Mouse (Mus musculus) induced T-regulatory cell, adult 2 months (primary cell): Measurements from ENCODE around the gene Pnkp.

Source experiments
- DNase-seq: peaks from one replicate; pipeline ENCODE4 v3.0.0-alpha.2; 2012; ENCODE audit warnings: low read depth

The Pnkp gene

GRCm38 (mm10) chr7:44857042-44857552 is at the start of gene Pnkp:
TSS of gene Pnkp (plus strand) at chr7:44857139.
- DNase-seq: peak; percentile 94

DNA sequence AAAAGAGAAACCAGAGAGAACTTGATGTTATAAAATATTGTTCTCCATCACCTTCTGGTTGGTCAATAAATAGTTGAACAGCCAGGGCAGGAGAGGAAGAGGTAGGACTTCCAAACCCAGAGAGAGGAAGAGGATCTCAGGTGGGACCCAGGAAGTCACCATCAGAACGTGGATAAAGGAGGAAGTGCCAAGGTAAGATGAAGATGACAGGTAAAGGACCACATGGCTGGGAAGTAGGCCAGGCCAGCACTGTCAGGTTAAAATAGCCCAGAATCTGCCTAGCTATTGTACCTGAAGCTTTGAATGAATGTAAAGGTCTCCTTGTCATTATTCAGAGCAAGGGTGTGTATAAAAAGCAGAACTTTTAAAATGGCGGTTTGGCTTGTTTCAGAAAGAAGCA is 48.0 kb upstream of the Pnkp start:
- DNase-seq: no peak

GRCm38 (mm10) chr7:44809466-44809865 is 47.5 kb upstream of the Pnkp start:
- DNase-seq: no peak

- no peak for DNase-seq
Observed at GRCm38 (mm10) chr7:44810365-44810764, 46.6 kb upstream of the Pnkp start.

GRCm38 (mm10) chr7:44810819-44811557 is 46.0 kb upstream of the Pnkp start:
- DNase-seq: no peak

DNA sequence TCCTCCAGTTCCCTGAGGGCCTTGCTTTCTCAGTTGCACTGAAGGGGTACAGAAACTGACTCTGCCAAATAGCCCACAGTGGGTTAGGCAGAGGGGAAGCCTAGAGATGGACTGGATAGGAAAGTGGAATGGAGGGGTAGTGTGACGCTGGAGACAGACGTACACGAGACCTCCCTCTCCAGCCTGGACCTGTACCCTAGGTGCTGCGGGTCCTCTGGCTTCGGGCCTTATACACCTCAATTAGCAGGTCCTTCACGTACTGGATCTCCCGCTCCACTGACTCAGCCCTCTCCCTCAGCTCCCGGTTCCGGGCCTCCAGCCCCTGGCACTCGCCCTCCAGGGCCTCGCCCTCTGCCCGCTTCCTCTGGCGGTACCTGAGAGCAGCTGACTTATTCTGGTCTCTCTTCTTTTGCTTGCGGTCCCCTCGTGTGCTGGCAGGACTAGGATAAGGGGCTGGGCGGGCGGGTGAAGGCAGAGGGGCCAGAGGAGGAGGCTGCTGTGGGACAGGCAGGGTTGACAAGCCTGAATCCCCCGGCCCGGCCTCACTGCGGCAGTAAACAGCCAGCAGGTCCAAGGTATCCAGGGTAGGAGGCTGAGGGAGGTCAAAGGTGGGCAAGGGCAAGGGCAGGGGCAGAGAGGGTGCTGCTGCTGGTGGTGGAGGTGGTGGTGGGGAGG is 44.2 kb upstream of the Pnkp start:
- no peak for DNase-seq

DNA sequence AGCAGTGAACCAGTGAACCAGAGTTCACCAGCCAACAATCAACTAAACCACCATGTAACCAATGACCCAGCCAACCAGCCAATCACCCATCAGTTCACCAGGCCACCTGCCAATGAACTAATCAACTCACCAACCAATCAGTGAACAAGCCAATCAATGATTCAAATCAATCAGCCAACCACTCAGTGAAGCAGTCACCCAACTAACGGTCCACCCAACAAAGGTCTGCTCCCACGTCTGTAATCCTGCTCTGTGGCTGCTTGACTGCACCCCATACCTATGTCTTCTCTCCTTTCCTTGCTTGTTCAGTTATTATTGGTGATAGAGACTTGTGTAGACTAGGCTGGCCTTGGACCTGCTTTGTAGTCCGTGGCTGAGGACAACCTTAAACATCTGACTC is 43.0 kb upstream of the Pnkp start:
- no peak for DNase-seq

DNA sequence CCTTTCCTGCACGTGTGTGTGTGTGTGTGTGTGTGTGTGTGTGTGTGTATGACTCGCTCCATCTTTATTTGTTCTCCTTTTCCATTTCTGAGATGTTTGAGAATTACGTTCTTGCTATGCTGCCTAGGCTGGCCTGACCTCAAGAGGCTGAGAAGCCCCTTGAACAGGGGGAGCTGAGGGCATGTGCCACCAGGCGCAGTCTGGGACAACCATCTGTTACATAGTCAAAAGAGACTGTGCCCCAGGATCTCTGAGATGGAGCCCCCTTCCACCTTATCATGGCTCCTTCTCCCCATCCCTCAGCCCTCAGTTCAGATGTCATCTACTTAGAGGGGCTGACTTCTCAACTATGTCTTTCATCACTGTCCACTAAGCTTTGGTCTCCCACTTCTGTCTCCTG is 42.5 kb upstream of the Pnkp start:
- no peak for DNase-seq

GRCm38 (mm10) chr7:44814952-44815553 is 41.9 kb upstream of the Pnkp start:
- peak; percentile 14 for DNase-seq

GRCm38 (mm10) chr7:44815721-44816469 is 41.0 kb upstream of the Pnkp start, which contains the start of the genes Nup62 and Il4i1:
TSS of gene Nup62 (plus strand) at chr7:44816088.
TSS of gene Il4i1 (plus strand) at chr7:44816387.
- DNase-seq: peak; percentile 99

- DNase-seq: no peak
Observed at GRCm38 (mm10) chr7:44816470-44817021, 40.4 kb upstream of the Pnkp start, which contains the start of gene Atf5. TSS of gene Atf5 (minus strand) at chr7:44816658.

DNA sequence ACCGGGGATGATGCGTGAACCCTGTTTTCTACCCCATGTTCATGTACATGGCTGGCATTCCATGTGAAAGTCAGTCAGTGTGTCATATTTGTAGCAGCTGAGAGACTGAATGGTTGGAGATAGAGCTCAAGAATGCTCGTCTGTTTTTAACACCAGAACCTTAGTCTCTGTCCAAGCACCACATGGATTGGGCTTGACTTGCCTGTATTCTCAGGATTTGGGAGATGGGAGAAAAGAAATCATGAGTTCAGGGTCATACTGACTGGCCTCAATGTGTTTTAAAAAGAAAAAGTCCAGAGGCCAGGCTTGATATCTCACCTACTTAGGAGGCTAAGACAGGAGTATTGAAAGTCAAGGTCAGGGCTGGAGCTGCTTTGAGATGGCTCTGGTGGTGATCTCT is 39.5 kb upstream of the Pnkp start:
- no peak for DNase-seq

GRCm38 (mm10) chr7:44818164-44818563 is 38.8 kb upstream of the Pnkp start:
- DNase-seq: no peak

GRCm38 (mm10) chr7:44818751-44819235 is 38.1 kb upstream of the Pnkp start:
- no peak for DNase-seq

DNA sequence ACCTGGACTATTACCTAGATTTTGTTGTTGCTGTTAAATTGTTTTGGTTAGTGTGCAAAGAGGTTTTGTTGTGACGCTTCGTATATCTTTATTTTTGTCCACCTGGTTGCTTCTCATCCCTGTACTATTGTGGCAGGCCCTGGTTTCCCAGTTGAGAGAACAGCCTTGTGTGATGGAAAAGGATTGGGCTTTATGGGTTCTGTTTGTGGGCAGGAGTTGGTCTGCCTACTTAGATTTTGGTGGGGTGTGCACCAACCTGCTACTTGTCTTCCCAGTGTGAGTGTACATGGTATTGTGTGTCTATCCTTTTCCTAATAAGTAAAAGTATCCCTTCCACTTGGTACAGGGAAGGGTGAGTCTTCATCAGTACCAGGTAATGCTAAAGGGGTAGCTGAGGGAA is 37.5 kb upstream of the Pnkp start:
- no peak for DNase-seq

- DNase-seq: no peak
Observed at GRCm38 (mm10) chr7:44819863-44820262, 37.1 kb upstream of the Pnkp start.

- no peak for DNase-seq
Observed at GRCm38 (mm10) chr7:44820525-44820924, 36.4 kb upstream of the Pnkp start.

- no peak for DNase-seq
Observed at GRCm38 (mm10) chr7:44821666-44822448, 35.1 kb upstream of the Pnkp start.

DNA sequence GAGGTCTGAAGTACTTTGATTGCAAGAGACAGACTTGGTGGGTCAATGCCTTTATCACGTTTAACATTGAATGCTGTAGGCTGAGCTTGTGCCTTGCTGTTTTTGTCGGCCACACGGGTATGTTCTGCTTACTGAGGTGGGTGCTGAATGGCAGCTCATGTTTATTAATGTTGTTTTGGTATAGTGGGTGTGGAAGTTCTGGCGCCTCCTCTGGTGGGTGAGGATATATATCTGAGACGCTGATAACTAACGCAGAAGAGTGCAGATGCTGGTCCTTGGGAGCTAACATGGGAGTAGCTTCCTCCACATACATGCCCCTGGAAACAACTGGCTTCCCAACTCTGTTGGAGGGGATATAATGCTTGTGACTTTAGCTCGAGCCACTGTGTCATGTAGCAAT is 33.5 kb upstream of the Pnkp start:
- DNase-seq: peak; percentile 68

GRCm38 (mm10) chr7:44824872-44825271 is 32.1 kb upstream of the Pnkp start:
- DNase-seq: peak; percentile 92

- no peak for DNase-seq
Observed at GRCm38 (mm10) chr7:44826771-44827170, 30.2 kb upstream of the Pnkp start.
